Mouse (Mus musculus): ENCODE measurements around the gene Trak1. TPM values are rescaled to one million over a fixed set of nuclear protein-coding genes. Genes with fewer than 3 reads are reported as not detected.

The Trak1 gene
- polyA plus RNA-seq, 1 experiment from 2014 or later = 11.6 TPM

GRCm38 (mm10) chr9:121291275-121291674 is 6.0 kb upstream of the Trak1 start:
- no peaks in the 10 kb centered on the region for H3K27me3 ChIP-seq (ENCODE audit: insufficient read depth, low read length)
- no peak overlapping the region for H3K4me2 ChIP-seq (ENCODE audit: low read length)
- ATAC-seq (replicated peaks; ENCODE audit: low FRiP score, low read depth) = no peak
- WGBS = 91% methylated on average over 2 of the region's 2 CpGs
- no peaks in the 10 kb centered on the region for H3K36me3 ChIP-seq (ENCODE audit: insufficient read depth, low read length)
- no peak for TF ChIP-seq CTCF (IDR thresholded peaks at IDR 0.05; ENCODE audit: low read depth)
- DNase-seq (ENCODE audit: low spot score) = no peak
- H3K4me1 ChIP-seq (replicated peaks; ENCODE audit: insufficient read depth, low read length) = no peaks in the 10 kb centered on the region
- no peak overlapping the region for H3K27ac ChIP-seq
- no peaks in the 10 kb centered on the region for H3K9me3 ChIP-seq (replicated peaks; ENCODE audit: low read length)
- no peak overlapping the region for H3K9ac ChIP-seq (ENCODE audit: low read depth, low read length)
- no peak overlapping the region for H3K4me3 ChIP-seq (replicated peaks; ENCODE audit: low read depth, low read length)

GRCm38 (mm10) chr9:121293187-121293586 is 4.1 kb upstream of the Trak1 start:
- H3K4me1 ChIP-seq (replicated peaks; ENCODE audit: insufficient read depth, low read length) = peaks cover under 1% of the 10 kb centered on the region; the same call in 1 of the 2 replicates
- H3K9ac ChIP-seq (ENCODE audit: low read depth, low read length) = no peak overlapping the region
- ATAC-seq (replicated peaks; ENCODE audit: low FRiP score, low read depth) (no peak), DNase-seq (ENCODE audit: low spot score) (no peak)
- no peaks in the 10 kb centered on the region for H3K36me3 ChIP-seq (ENCODE audit: insufficient read depth, low read length)
- H3K27ac ChIP-seq = no peak overlapping the region
- no peak overlapping the region for H3K4me2 ChIP-seq (ENCODE audit: low read length)
- TF ChIP-seq CTCF (IDR thresholded peaks at IDR 0.05; ENCODE audit: low read depth) = no peak
- 83% methylated on average over 7 of the region's 7 CpGs for WGBS
- no peak overlapping the region for H3K4me3 ChIP-seq (replicated peaks; ENCODE audit: low read depth, low read length)
- H3K27me3 ChIP-seq (ENCODE audit: insufficient read depth, low read length) = no peaks in the 10 kb centered on the region
- H3K9me3 ChIP-seq (replicated peaks; ENCODE audit: low read length) = no peaks in the 10 kb centered on the region

- H3K27ac ChIP-seq = no peak overlapping the region
- ATAC-seq (replicated peaks; ENCODE audit: low FRiP score, low read depth) = no peak
- no peak for DNase-seq (ENCODE audit: low spot score)
- H3K4me2 ChIP-seq (ENCODE audit: low read length) = no peak overlapping the region
- no peaks in the 10 kb centered on the region for H3K36me3 ChIP-seq (ENCODE audit: insufficient read depth, low read length)
- 78% methylated on average over 7 of the region's 7 CpGs for WGBS
- no peak overlapping the region for H3K4me3 ChIP-seq (replicated peaks; ENCODE audit: low read depth, low read length)
- TF ChIP-seq CTCF (IDR thresholded peaks at IDR 0.05; ENCODE audit: low read depth) = no peak
- H3K4me1 ChIP-seq (replicated peaks; ENCODE audit: insufficient read depth, low read length) = peaks cover 19% of the 10 kb centered on the region
- no peaks in the 10 kb centered on the region for H3K9me3 ChIP-seq (replicated peaks; ENCODE audit: low read length)
- no peaks in the 10 kb centered on the region for H3K27me3 ChIP-seq (ENCODE audit: insufficient read depth, low read length)
- no peak overlapping the region for H3K9ac ChIP-seq (ENCODE audit: low read depth, low read length)
Observed at GRCm38 (mm10) chr9:121295221-121295620, 2.1 kb upstream of the Trak1 start.

- DNase-seq (ENCODE audit: low spot score) (peak; percentile 63), ATAC-seq (replicated peaks; ENCODE audit: low FRiP score, low read depth) (no peak)
- H3K9ac ChIP-seq (ENCODE audit: low read depth, low read length) = peak overlapping the region; percentile 97
- no peaks in the 10 kb centered on the region for H3K27me3 ChIP-seq (ENCODE audit: insufficient read depth, low read length)
- H3K4me3 ChIP-seq (replicated peaks; ENCODE audit: low read depth, low read length) = peak overlapping the region; percentile 83
- TF ChIP-seq CTCF (IDR thresholded peaks at IDR 0.05; ENCODE audit: low read depth) = no peak
- no peaks in the 10 kb centered on the region for H3K9me3 ChIP-seq (replicated peaks; ENCODE audit: low read length)
- peaks cover 25% of the 10 kb centered on the region for H3K4me1 ChIP-seq (replicated peaks; ENCODE audit: insufficient read depth, low read length)
- peak overlapping the region; percentile 88 for H3K4me2 ChIP-seq (ENCODE audit: low read length)
- WGBS = 0% methylated on average over 7 of the region's 7 CpGs
- peak overlapping the region; percentile 77 for H3K27ac ChIP-seq
- H3K36me3 ChIP-seq (ENCODE audit: insufficient read depth, low read length) = no peaks in the 10 kb centered on the region
Observed at GRCm38 (mm10) chr9:121298065-121298398, 730 bp downstream of the Trak1 start.

- 21% methylated on average over 15 of the region's 15 CpGs for WGBS
- no peak for TF ChIP-seq CTCF (IDR thresholded peaks at IDR 0.05; ENCODE audit: low read depth)
- ATAC-seq (replicated peaks; ENCODE audit: low FRiP score, low read depth) (0 out of 2 replicates have a peak, but pooled peaks have one; percentile 23), DNase-seq (ENCODE audit: low spot score) (no peak)
- Histone ChIP-seq H3K27me3 (ENCODE audit: insufficient read depth, low read length) (no peaks in the 10 kb centered on the region), H3K36me3 (ENCODE audit: insufficient read depth, low read length) (no peaks in the 10 kb centered on the region), H3K9ac (ENCODE audit: low read depth, low read length) (peak overlapping the region; percentile 97), H3K27ac (peak overlapping the region; percentile 77), H3K4me1 (replicated peaks; ENCODE audit: insufficient read depth, low read length) (peaks cover 27% of the 10 kb centered on the region), H3K4me3 (replicated peaks; ENCODE audit: low read depth, low read length) (peak overlapping the region; percentile 83), H3K4me2 (ENCODE audit: low read length) (peak overlapping the region; percentile 88), H3K9me3 (replicated peaks; ENCODE audit: low read length) (no peaks in the 10 kb centered on the region)
Observed at GRCm38 (mm10) chr9:121298411-121299091, 1.2 kb downstream of the Trak1 start.

GRCm38 (mm10) chr9:121299223-121299755 is 2.0 kb downstream of the Trak1 start:
- H3K36me3 ChIP-seq (ENCODE audit: insufficient read depth, low read length) = no peaks in the 10 kb centered on the region
- TF ChIP-seq CTCF (IDR thresholded peaks at IDR 0.05; ENCODE audit: low read depth) = no peak
- WGBS = 68% methylated on average over 9 of the region's 9 CpGs
- H3K27me3 ChIP-seq (ENCODE audit: insufficient read depth, low read length) = no peaks in the 10 kb centered on the region
- H3K4me2 ChIP-seq (ENCODE audit: low read length) = peak overlapping the region; percentile 88
- no peak overlapping the region for H3K4me3 ChIP-seq (replicated peaks; ENCODE audit: low read depth, low read length)
- no peaks in the 10 kb centered on the region for H3K9me3 ChIP-seq (replicated peaks; ENCODE audit: low read length)
- DNase-seq (ENCODE audit: low spot score) (no peak), ATAC-seq (replicated peaks; ENCODE audit: low FRiP score, low read depth) (no peak)
- H3K27ac ChIP-seq = no peak overlapping the region
- H3K9ac ChIP-seq (ENCODE audit: low read depth, low read length) = peak overlapping the region; percentile 97; the same call in 1 of the 2 replicates
- peaks cover 31% of the 10 kb centered on the region for H3K4me1 ChIP-seq (replicated peaks; ENCODE audit: insufficient read depth, low read length)
